Mouse (Mus musculus): ENCODE data around the gene Slc6a13.

Gene Slc6a13

DNA sequence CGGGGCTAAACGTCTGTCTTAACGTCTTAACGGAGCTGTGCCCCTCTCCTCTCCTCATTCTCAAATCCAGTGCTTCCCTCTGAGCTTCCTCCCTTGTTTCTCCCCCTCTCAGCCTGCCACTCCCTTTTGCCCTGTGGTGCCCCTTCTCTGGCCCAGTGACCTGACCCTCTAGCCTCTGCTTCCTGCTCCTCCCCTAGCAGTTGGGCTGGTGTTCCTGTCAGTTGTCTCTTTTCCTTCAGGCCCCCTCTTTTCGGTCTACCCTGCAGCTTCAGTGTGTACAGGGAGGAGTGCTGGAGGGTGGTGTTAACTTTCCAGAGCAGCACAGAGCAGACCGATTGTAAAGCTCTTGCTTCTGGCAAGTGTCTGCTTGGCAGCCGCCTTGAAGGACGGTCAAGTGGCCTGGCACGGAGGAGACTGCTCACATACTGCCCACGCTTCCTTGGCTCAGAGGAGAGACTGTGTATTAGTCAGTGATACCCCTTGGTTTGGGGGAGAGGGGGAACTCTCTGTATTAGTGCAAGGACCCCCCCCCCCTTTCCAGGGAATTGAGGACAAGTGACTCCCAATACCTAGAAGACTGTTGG is 26.6 kb downstream of the Slc6a13 start:
- no peak for DNase-seq (ENCODE audit: inconsistent age in 2 of 2, low spot score in 1 of 2)

DNA sequence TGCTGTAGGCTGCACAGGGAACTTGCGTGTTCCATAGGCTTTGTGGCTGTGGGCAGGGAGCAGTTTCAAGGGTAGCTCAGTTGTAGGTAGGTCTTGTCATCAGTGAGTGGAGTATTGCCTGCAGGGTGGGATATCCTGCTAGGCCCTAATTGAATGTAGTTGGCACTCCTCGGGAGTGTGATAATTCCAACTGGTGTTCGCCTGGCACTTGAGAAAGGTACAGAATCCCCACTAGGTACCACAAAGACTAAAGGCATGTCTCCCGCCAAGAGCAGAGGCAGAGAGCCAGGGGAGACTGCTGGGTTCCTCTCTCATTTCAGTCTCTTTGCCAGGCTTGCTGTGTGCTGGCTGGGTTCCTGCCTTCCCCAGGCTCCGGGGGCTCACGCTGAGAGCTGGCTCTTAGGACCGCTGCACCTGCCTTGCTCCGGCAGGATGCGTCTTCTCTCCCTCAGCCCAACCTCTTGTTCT is 28.4 kb downstream of the Slc6a13 start:
- DNase-seq (ENCODE audit: inconsistent age in 2 of 2, low spot score in 1 of 2) = no peak

DNA sequence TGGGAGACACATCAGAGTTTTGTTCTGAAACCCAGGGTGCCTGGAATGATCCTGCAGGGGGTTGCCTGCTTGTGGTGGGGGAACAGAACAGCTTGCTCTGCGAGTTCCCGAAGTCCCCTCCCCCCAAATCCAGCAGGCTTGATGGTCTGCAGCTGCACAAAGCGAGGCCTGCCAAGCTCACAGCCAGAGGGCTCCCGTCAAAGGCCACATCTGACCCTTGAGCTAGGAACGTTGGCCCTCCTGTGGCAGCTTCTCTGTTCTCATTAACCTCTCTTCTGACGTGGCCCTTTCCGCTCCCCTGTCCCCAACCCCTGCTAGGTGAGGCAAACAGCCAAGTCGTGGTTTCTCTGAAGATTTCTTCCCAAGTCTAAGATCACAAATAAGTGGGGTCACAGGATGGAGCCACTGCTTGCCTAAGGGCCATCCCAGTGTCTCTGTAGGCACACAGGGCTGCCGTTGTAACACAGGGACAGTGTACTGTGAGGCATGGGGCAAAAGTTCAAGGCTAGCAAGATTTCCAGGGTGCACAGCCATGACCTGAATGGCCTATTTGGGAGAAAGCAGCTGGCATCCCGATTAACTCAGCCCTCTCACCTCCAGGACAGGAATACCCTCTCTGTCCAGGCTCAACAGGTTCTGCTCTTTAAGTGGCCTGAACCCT is 30.0 kb downstream of the Slc6a13 start:
- DNase-seq (ENCODE audit: inconsistent age in 2 of 2, low spot score in 1 of 2) = no peak

DNA sequence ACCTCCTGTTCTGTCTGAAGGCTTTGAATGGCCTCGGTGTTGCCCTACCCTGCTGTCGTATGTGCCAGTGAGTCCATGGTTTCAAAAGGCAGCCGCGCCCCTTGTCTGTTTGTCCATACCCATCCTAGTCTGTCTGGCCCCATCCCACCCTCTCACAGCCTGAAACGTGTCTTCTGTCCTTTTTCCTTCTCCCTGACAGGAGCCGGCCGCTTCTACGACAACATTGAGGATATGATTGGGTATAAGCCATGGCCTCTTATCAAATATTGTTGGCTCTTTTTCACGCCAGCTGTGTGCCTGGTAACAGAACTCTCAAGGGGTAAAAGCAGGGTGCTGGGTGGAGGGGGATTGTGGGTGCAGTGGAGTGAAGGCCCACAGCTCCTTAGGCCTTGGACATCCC is 35.8 kb downstream of the Slc6a13 start:
- no peak for DNase-seq (ENCODE audit: inconsistent age in 2 of 2, low spot score in 1 of 2)

DNA sequence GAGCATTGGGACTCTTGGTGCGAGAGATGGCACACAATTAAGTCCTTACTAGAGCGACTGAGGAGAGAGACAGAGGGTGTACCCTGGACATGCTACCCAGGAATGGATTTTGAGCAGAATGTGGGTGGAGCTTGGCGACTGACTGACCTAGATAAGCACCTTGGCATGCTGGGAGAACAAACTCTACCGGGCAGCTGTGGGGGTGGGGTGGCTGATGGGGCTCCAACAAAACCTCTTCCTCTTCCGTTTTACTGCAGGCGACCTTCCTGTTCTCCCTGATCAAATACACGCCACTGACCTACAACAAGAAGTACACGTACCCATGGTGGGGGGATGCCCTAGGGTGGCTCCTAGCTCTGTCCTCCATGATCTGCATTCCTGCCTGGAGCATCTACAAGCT is 36.5 kb downstream of the Slc6a13 start:
- DNase-seq (ENCODE audit: inconsistent age in 2 of 2, low spot score in 1 of 2) = no peak

DNA sequence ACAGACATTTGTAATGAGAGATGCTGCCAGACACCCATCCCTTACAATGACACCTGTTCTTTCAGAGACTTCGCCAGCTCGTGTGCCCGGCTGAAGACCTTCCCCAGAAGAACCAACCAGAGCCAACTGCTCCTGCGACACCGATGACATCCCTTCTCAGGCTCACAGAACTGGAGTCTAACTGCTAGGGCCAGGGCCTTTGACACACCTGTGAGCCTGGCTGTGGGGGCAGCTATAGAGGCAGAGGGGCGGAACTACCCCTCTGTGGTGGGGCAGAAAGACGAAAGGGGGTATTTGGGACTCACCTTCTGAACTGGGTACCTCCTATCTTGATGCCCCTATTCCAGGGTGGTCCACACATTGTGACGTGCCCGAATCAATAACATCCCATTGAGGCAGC is 37.2 kb downstream of the Slc6a13 start:
- DNase-seq (ENCODE audit: inconsistent age in 2 of 2, low spot score in 1 of 2) = no peak

DNA sequence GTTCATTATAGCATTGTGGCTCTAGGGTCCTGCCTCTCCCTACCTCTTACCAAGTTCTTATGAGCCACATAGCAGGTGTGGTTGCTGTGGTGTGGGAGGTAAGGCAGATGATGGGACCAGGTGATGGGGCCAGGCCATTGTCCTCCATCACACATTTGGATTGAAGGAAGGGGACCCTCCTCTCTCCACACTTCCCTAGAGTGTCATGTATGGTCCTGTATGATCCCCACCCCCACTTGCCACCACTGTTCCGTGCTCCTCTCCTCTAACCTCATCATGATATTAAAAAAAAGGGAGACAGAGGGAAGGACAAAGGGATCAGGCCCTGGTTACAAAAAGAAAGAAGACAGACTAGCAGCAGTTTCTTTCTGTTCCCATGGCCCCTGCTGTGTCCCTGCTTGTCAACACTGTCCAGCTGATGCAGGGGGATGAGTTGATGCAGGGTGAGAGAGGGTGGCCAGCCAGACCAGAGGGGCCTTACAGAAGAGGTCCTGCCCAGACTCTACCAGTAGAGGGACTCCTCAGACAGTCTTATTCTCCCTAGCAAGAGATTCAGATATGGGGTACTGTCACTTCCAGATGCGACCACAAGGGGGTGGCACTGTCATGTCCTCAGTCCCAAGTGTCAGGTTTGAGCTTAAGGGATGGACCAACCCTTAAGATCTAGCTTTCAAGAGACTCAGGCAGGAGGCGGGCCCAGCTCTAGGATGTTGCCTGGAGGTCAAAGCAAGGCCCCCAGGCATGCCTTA is 37.9 kb downstream of the Slc6a13 start:
- DNase-seq (ENCODE audit: inconsistent age in 2 of 2, low spot score in 1 of 2) = peak; percentile 77 to 94

DNA sequence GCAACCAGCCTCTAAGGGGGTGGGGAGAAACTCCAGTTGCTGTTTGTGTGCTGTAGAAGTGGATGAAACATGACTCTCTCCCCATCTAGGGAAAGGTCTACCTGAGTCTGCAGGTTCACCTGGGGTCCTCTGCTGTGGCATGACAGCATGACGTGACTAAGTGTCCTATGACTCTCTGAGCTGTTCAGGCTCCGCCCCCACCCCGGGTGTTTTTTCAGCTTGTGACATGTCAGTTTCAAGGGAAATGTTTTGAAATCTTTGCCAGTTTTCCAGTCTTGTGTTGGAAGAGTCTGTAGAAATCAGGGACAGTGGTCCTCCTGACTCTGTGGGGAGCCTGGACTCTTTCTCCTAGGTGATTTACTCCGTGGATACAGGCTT is 38.5 kb downstream of the Slc6a13 start:
- DNase-seq (ENCODE audit: inconsistent age in 2 of 2, low spot score in 1 of 2) = no peak

DNA sequence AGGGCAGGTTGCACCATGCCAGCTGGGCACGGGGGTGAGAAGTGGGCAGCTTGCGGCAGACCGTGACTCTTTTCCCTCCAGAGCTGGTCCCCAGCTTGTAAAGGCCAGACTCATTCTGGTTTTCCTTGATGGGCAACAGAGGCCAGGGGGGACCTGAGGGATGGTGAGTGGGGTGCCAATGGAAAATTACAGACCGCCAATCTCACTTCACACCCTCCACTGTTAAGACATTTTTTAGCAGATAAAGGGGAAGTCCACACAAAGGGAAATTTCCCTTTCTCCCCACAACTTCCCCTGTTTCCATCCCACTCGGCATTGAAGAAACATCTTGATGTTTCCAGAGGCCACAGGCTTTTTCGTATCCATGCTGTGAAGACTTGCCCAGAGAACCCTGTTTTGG is 41.6 kb downstream of the Slc6a13 start:
- no peak for DNase-seq (ENCODE audit: inconsistent age in 2 of 2, low spot score in 1 of 2)

DNA sequence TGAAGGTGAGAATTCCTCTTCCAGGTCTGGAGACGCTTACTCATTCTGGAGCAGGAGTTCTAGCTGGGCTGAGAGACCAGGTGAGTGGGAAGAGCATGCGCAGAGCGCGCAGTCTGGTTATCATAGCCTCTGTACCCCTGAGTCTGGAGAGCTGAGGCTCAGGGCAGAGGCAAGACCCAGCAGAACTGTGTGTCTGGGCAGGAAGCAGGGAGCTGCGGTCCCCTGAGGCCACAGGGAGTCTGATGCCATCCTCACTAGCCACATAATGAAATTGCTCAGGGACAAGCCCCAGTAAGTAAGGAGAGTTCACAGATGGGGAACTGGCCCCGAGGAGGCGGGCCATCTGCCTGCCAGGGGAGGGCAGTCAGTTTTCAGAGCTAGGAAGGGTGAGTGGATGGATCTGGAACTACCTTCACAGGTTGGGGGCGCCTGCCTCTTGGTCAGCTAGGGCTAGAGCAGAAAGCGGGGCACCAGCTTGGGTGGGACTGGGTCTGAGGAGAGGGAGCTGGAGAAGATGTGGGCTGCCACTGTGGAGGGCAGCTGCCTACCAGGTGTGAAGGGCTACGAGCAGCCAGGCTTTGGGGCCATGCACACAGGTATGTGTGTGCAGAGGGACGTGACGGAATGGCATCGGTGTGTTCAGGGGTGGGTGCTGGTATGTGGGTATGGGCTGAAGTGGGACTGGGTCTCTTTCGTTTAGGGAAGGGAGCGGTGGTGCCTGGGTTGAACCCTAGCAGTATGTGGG is 43.2 kb downstream of the Slc6a13 start, which contains the start of gene Slc6a12:
Gene Slc6a12, plus strand, starts transcription at position 51 of the 745 bp plus-strand sequence.
- DNase-seq (ENCODE audit: inconsistent age in 2 of 2, low spot score in 1 of 2) = no peak

DNA sequence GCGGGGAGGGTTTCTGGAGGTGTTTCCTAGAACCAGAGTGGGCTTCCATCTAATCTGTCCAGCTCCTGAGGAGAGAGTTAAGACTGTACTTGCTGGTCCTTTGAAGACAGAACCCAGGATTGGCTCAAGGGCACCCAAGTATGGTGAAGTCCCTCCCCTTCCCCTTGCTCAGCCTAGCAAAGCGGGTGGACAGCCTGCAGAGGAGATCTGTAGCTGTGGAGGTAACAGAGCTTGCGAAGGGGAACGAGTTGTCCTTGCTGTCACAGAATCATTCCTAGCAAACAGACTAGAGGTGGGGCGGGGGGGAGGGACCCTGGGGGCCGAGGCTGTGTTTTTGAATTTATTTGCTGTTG is 43.7 kb downstream of the Slc6a13 start:
- no peak for DNase-seq (ENCODE audit: inconsistent age in 2 of 2, low spot score in 1 of 2)

DNA sequence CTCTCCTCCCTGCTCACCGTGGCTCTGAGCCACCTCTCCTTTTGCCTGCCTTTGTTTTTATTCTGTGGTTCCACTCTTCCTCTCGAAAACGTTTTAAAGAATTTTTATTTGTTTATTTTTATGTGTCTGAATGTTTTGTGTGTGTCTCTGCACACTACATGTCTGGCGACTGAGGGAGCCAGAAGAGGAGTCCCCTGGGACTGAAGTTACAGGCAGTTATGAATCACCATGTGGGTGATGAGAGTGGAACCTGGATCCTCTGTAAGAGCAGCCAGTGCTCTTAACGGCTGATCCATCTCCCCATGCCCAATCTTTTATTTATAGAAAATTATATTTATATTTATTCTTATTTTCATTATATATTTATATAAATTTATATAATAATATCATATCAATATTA is 44.3 kb downstream of the Slc6a13 start:
- DNase-seq (ENCODE audit: inconsistent age in 2 of 2, low spot score in 1 of 2) = no peak

DNA sequence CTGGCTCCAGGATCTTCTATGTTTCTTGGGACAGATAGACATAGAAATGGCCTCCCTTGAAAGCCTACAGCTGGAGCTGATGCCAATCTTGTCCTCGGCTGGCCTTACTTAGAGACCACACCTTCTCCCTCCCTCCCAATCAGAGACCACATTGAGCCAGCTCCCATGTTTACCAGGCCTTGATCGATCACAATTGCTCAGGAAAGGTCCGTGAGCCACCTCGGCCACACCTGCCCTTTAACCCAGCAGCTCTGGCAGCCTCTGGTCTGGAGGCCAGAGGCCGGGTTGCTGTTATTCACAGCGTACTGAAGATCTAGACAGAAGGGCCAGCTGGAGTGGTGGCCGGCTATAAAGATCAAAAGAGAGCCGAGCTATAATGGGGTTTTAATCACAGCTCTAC is 46.4 kb downstream of the Slc6a13 start:
- no peak for DNase-seq (ENCODE audit: inconsistent age in 2 of 2, low spot score in 1 of 2)

DNA sequence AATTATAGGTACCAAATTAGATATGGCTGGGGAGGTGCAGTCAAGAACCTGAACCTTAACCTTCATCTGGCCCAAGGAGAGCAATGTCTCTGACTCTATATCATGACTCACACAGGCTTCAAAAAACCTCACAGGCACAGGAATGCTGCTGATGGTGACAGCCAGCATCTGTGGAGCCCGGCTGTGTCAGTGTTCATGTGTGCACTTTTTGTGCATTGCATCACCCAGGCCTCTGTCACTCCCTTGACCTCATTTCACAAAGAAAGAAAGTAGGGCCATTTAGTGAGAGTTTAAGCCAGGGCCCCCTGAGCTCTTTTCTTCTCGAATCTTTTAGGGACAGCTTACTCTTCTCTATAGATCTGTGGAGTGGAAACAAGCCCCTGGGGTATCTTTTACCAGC is 52.2 kb downstream of the Slc6a13 start:
- DNase-seq (ENCODE audit: inconsistent age in 2 of 2, low spot score in 1 of 2) = peak; percentile 61 to 74

DNA sequence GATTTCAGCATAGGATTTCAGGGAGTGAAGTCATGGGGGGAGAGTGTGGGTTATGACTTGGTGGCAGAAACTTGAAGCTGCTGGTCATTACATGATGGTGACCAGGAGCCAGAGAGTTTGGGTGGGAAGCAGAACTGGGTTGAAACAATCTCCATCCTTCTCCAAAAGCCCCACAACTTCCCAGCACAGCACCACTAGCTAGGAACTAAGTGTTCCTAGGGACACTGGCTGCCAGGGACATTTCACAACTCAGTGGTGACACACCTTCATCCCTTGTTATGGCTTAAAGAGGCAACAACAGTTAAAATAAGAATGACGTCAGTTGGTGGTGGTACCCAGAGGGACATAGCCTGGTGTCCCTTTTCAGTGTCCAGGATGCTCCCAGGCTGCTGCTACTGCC is 56.0 kb downstream of the Slc6a13 start:
- no peak for DNase-seq (ENCODE audit: inconsistent age in 2 of 2, low spot score in 1 of 2)

DNA sequence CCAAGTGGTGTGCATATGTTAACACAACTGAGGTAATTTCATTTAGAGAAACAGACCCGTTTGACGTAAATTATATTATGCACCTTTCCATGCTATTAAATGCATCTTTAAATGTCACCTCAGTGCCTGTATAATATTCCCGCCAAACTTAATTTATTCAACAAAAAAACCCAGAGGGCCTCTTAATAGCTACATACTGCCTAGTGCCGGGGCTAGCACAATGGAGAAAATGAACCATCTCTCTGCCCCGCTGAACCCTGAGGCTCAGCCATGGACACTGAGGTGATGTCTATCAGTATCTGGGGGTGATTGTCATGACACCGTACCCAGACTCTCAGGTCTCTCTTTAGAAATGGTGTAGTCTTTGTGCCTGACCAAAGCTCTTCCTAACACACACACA is 57.2 kb downstream of the Slc6a13 start:
- no peak for DNase-seq (ENCODE audit: inconsistent age in 2 of 2, low spot score in 1 of 2)

DNA sequence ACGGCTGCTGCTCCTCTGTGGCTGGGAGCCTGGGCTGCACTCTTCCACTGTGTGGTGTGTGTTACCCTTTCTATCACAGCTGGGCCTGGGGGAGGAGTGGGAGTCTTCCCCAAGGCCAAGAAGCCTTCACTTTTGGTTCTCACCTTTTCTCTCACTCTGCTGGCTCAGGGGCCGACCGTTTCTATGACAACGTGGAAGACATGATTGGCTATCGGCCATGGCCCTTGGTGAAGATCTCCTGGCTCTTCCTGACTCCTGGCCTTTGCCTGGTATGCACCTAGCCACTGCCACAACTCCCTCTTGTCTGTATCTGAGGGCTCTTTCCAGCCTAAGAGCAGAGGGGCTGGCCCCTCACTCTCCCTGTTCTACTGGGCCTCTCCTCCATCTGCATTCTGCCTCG is 63.0 kb downstream of the Slc6a13 start:
- DNase-seq (ENCODE audit: inconsistent age in 2 of 2, low spot score in 1 of 2) = no peak

DNA sequence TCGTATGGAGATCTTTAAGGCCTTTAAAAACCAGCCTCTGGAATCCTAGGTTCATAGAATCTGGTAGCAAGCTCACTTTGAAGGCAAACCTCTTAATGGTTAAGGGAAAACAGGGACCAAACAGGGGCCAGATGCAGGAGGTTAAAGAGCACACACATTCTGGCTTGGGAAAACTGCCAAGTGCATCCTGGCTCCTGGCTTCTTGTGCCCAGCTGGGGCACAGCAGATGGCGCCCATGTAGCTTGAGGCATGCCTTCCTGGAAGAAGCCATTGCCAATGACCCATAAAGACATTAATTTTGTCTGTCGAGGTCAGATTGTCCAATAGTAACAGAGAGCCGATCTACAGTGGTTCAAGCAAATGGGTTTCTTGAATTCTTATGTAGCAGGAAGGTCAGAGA is 63.9 kb downstream of the Slc6a13 start:
- DNase-seq (ENCODE audit: inconsistent age in 2 of 2, low spot score in 1 of 2) = no peak

DNA sequence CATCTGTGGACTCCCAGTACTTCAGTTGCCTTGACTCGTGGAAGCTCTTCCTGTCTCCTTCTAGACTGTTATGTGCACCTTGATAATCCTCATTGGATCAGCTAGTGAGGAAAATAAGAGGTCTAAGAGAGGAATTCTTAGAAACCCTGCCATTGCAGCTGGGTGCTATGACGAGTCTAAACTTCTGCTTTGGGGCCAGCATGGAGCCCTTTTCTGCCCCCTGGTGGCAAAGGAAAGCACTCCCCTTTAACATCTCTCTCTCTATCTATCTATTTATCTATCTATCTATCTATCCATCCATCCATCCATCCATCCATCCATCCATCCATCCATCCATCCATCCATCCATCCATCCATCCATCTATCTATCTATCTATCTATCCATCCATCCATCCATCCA is 66.5 kb downstream of the Slc6a13 start:
- DNase-seq (ENCODE audit: inconsistent age in 2 of 2, low spot score in 1 of 2) = peak; percentile 35 to 73

DNA sequence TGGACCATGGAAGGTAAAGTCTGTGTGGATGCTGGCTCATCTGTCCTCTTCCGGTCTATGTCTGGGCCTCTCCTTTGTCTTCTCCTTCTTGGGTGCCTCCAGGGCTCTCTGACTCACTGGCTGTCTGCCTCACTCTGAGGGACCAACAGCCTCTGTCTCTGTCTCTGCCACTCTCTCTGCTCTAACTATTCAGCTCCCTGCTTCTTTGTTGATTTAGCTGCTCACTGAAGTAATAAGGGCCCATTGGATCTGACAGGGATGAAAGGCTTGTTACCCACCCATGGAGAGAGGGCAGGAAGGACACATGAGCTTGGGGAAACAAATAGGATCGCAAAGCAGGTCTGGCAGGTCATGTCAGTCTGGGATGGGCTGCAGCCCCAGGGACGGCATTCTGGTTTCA is 67.1 kb downstream of the Slc6a13 start:
- no peak for DNase-seq (ENCODE audit: inconsistent age in 2 of 2, low spot score in 1 of 2)

DNA sequence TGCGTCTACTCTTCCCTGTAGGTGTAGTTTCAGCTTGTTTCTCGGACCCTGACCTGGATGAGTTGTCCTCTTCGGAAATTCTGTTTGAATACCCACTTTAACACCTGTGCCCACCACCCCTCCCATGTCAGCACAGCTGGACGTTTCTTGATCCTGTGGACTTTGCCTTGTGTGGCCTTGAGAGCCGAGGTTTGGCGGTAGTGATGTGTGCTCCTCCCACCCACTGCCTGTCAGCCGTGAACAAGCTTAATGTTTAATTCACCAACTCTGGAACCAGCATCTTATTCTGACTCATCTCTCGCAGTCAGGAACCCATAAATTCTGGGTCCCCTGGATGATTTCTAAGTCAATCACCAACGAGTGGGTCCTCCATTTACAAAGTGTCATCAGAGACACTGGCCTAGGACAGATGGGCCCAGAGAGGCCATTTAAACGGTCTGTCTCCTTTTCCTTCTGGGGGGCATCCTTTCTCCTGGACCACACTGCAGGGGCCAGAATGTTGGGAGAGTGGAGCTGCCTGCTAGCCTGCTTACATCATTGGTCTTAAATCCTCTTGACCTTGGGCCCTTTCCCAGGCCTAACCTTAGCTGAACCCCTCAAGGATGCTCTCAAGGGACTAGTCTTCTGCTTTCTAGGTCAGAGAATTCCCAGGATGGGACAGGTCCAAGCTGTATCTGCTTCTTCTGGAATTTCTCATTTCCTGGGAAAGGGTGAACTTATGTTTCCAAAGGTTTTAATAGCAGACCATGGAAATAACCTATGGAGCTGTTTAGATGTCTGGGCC is 71.4 kb downstream of the Slc6a13 start:
- peak in 1 of 2 experiments; percentile 55 for DNase-seq (ENCODE audit: inconsistent age in 2 of 2, low spot score in 1 of 2)
